ENCODE assay signal across 8 mouse cellular contexts in genomic region chr11:102486733-102487386, GRCm38 (mm10). TPM values are rescaled to one million over a fixed set of nuclear protein-coding genes. Genes with fewer than 3 reads are reported as not detected.
DNase-seq lines count a peak whose midpoint lies in the region; ATAC-seq and TF ChIP-seq lines count a peak whose summit lies in the region.

No protein-coding gene starts in this region.

- TF ChIP-seq EP300 in liver, postnatal 0 days (IDR thresholded peaks at IDR 0.05; ENCODE audit: low read depth) = no peak

- ATAC-seq in intestine, embryonic 16.5 days = peak; percentile 64; the same call in 1 of the 2 replicates
- peak; percentile 89 for ATAC-seq in liver, postnatal 0 days

- peaks cover 28% of the 10 kb centered on the region for H3K36me3 ChIP-seq in thymus, adult 2 months (ENCODE audit: control insufficient read depth, insufficient read depth, low read length)
- peaks cover 4% of the 10 kb centered on the region; the same call in 1 of the 2 replicates for H3K36me3 ChIP-seq in intestine, embryonic 16.5 days (ENCODE audit: control insufficient read depth, insufficient read depth, low read length)
- peaks cover 26% of the 10 kb centered on the region for H3K36me3 ChIP-seq in liver, postnatal 0 days (replicated peaks; ENCODE audit: insufficient read depth, low read length)

- WGBS in thymus, adult 2 months = 75% methylated on average over 11 of the region's 11 CpGs
- 69% methylated on average over 11 of the region's 11 CpGs for WGBS in intestine, embryonic 16.5 days
- WGBS in liver, postnatal 0 days (ENCODE audit: insufficient replicate concordance) = 57% methylated on average over 11 of the region's 11 CpGs

- H3K9ac ChIP-seq in intestine, embryonic 16.5 days (ENCODE audit: low read depth, low read length) = no peak overlapping the region
- H3K9ac ChIP-seq in liver, postnatal 0 days (replicated peaks) = no peak overlapping the region; the same call in 1 of the 2 replicates

- H3K4me3 ChIP-seq in thymus, adult 2 months (ENCODE audit: control insufficient read depth, insufficient read depth, low read length) = no peak overlapping the region
- H3K4me3 ChIP-seq in intestine, embryonic 16.5 days (ENCODE audit: low read length) = no peak overlapping the region
- no peak overlapping the region for H3K4me3 ChIP-seq in liver, postnatal 0 days (ENCODE audit: low read depth, low read length)

- DNase-seq in adrenal gland, postnatal 10 days = peak; percentile 60
- no peak for DNase-seq in adrenal gland, postnatal 4 days (ENCODE audit: low spot score in 2 of 2)
- peak; percentile 35 for DNase-seq in thymus, adult 2 months
- no peak for DNase-seq in thymus, adult 18-20 months
- DNase-seq in embryo, embryonic 10.5 days (ENCODE audit: low spot score) = peak; percentile 87
- peak; percentile 33 for DNase-seq in liver, postnatal 0 days
- peak; percentile 50 for DNase-seq in retina, postnatal 7 days (ENCODE audit: low read depth, low spot score)

- H3K4me1 ChIP-seq in thymus, adult 2 months (replicated peaks; ENCODE audit: control insufficient read depth, insufficient read depth, low read length) = no peaks in the 10 kb centered on the region
- H3K4me1 ChIP-seq in intestine, embryonic 16.5 days (ENCODE audit: control insufficient read depth, insufficient read depth, low read length) = no peaks in the 10 kb centered on the region
- H3K4me1 ChIP-seq in liver, postnatal 0 days (ENCODE audit: insufficient read depth) = no peaks in the 10 kb centered on the region

- no peaks in the 10 kb centered on the region for H3K9me3 ChIP-seq in intestine, embryonic 16.5 days (ENCODE audit: control insufficient read depth, low read length)
- no peaks in the 10 kb centered on the region for H3K9me3 ChIP-seq in liver, postnatal 0 days (ENCODE audit: low read length)

- no peak for TF ChIP-seq CTCF in thymus, adult 2 months (IDR thresholded peaks at IDR 0.05; ENCODE audit: borderline replicate concordance, control insufficient read depth, extremely low read depth, insufficient read depth, low read length, poor library complexity)
- TF ChIP-seq CTCF in liver, postnatal 0 days (IDR thresholded peaks at IDR 0.05; ENCODE audit: low read depth) = peak; percentile 76

- H3K27me3 ChIP-seq in thymus, adult 2 months (ENCODE audit: control insufficient read depth, insufficient read depth, low read length) = no peaks in the 10 kb centered on the region
- H3K27me3 ChIP-seq in intestine, embryonic 16.5 days (replicated peaks; ENCODE audit: control insufficient read depth, insufficient read depth, low read length) = no peaks in the 10 kb centered on the region
- no peaks in the 10 kb centered on the region for H3K27me3 ChIP-seq in liver, postnatal 0 days (ENCODE audit: insufficient read depth, low read length)

- no peak for TF ChIP-seq POLR2A in thymus, adult 2 months (IDR thresholded peaks at IDR 0.05; ENCODE audit: control insufficient read depth, extremely low read depth, insufficient read depth, low read length, poor library complexity)

- no peak overlapping the region for H3K27ac ChIP-seq in thymus, adult 2 months (ENCODE audit: control insufficient read depth, insufficient read depth, low read length)
- no peak overlapping the region for H3K27ac ChIP-seq in intestine, embryonic 16.5 days (ENCODE audit: low read length)
- no peak overlapping the region for H3K27ac ChIP-seq in liver, postnatal 0 days (ENCODE audit: low read depth)

- H3K4me2 ChIP-seq in intestine, embryonic 16.5 days (ENCODE audit: low read depth, low read length) = no peak overlapping the region
- H3K4me2 ChIP-seq in liver, postnatal 0 days (ENCODE audit: low read depth, low read length) = no peak overlapping the region

RNA-seq across cellular contexts. Expression of gene Itga2b, which starts 16.9 kb away (rescaled TPM):
- 1 to 10 TPM; 4.3 to 5.7 TPM for total RNA-seq in adrenal gland, postnatal 10 days (2021)
- 1 to 10 TPM; 6.1 to 8.4 TPM for total RNA-seq in adrenal gland, postnatal 4 days (2021)
- 3.8 and 4.0 TPM in 2 replicates for polyA plus RNA-seq in thymus, adult 2 months (2012; rRNA removed)
- 3.1 and 3.7 TPM in 2 replicates for polyA plus RNA-seq in intestine, embryonic 16.5 days (2015; fragmentation: Nextera tagmentation; extraction: Ambion mirVana)
- polyA plus RNA-seq in liver, postnatal 0 days (2015; fragmentation: Nextera tagmentation; extraction: Ambion mirVana) = 41.0 and 44.8 TPM in 2 replicates

RNA-seq across cellular contexts. Expression of gene Fam171a2, which starts 39.4 kb away (rescaled TPM):
- 10 to 100 TPM; 12.3 to 15.3 TPM for total RNA-seq in adrenal gland, postnatal 10 days (2021)
- 10 to 100 TPM; 22.5 to 22.9 TPM for total RNA-seq in adrenal gland, postnatal 4 days (2021)
- polyA plus RNA-seq in thymus, adult 2 months (2012; rRNA removed) = 2.6 and 4.7 TPM in 2 replicates
- 0.86 and 1.8 TPM in 2 replicates for polyA plus RNA-seq in intestine, embryonic 16.5 days (2015; fragmentation: Nextera tagmentation; extraction: Ambion mirVana)
- polyA plus RNA-seq in liver, postnatal 0 days (2015; fragmentation: Nextera tagmentation; extraction: Ambion mirVana) = 0.23 and 0.72 TPM in 2 replicates

RNA-seq across cellular contexts. Expression of gene Grn, which starts 56.7 kb away (rescaled TPM):
- total RNA-seq in adrenal gland, postnatal 10 days (2021) = 100 to 1,000 TPM; 161 to 189 TPM
- 100 to 1,000 TPM; 170 to 175 TPM for total RNA-seq in adrenal gland, postnatal 4 days (2021)
- 151 and 160 TPM in 2 replicates for polyA plus RNA-seq in thymus, adult 2 months (2012; rRNA removed)
- 221 and 245 TPM in 2 replicates for polyA plus RNA-seq in intestine, embryonic 16.5 days (2015; fragmentation: Nextera tagmentation; extraction: Ambion mirVana)
- 156 and 161 TPM in 2 replicates for polyA plus RNA-seq in liver, postnatal 0 days (2015; fragmentation: Nextera tagmentation; extraction: Ambion mirVana)

Comparison
In these comparisons a context has a peak if more than half of its experiments do, and no peak if none do; other contexts are left out.
1. DNase-seq: peak in adrenal gland, postnatal 10 days (single experiment), thymus, adult 2 months (single experiment), embryo, embryonic 10.5 days (single experiment), liver, postnatal 0 days (single experiment) and retina, postnatal 7 days (single experiment); none in adrenal gland, postnatal 4 days (0 of 2) and thymus, adult 18-20 months (0 of 2).